Mouse (Mus musculus) cortical plate, adult 2 months (tissue): ENCODE data around the gene Fam178b. TPM values are rescaled to one million over a fixed set of nuclear protein-coding genes. Genes with fewer than 3 reads are reported as not detected.

ENCODE experiments used
- H3K27ac ChIP-seq: fragments of 200-500 bp; 2 replicates; pipeline ENCODE4 v1.5.1; 2012; ENCODE audit warnings: low read length, control low read depth, inconsistent platforms; ENCODE audit not compliant: insufficient read depth
- H3K4me1 ChIP-seq: fragments of 200-500 bp; 2 replicates; pipeline ENCODE4 v1.6.1; 2011; ENCODE audit warnings: low read length; ENCODE audit not compliant: control insufficient read depth, insufficient read depth
- H3K4me3 ChIP-seq: fragments of 200-500 bp; 2 replicates; pipeline ENCODE4 v1.5.1; 2011; ENCODE audit warnings: mild to moderate bottlenecking, low read length, control low read depth; ENCODE audit not compliant: insufficient read depth
- CTCF ChIP-seq: fragments of 200-500 bp; IDR thresholded peaks from 2 replicates; pipeline ENCODE4 v1.5.1; 2011; ENCODE audit warnings: mild to moderate bottlenecking, control low read depth, low read length; ENCODE audit not compliant: insufficient read depth; ENCODE audit errors: extremely low read depth
- POLR2A ChIP-seq: fragments of 200-500 bp; IDR thresholded peaks from 2 replicates; pipeline ENCODE4 v1.6.1; 2011; ENCODE audit warnings: mild to moderate bottlenecking, low read length, control low read depth; ENCODE audit not compliant: insufficient read depth; ENCODE audit errors: extremely low read depth
- polyA plus RNA-seq: library from polyadenylated mRNA; depleted of rRNA; stranded (reverse); fragments of >200 nt; gene quantifications from 2 replicates; pipeline ENCODE4 v1.2.3, GENCODE M21; 2012

Fam178b gene
- polyA plus RNA-seq, 1 experiment = 1.3 TPM

GRCm38 (mm10) chr1:36593099-36593498, 89.9 kb downstream of the Fam178b start:
- no peaks in the 10 kb centered on the region for H3K4me1 ChIP-seq
- H3K4me3 ChIP-seq = no peak overlapping the region
- H3K27ac ChIP-seq = no peak overlapping the region
- no peak for TF ChIP-seq POLR2A
- no peak for TF ChIP-seq CTCF

- H3K4me3 ChIP-seq = no peak overlapping the region
- no peak for TF ChIP-seq POLR2A
- TF ChIP-seq CTCF = no peak
- no peaks in the 10 kb centered on the region for H3K4me1 ChIP-seq
- H3K27ac ChIP-seq = no peak overlapping the region
Observed at GRCm38 (mm10) chr1:36591408-36591807, 91.6 kb downstream of the Fam178b start.

GRCm38 (mm10) chr1:36590664-36591063, 92.3 kb downstream of the Fam178b start:
- no peaks in the 10 kb centered on the region for H3K4me1 ChIP-seq
- H3K4me3 ChIP-seq = no peak overlapping the region
- TF ChIP-seq CTCF = no peak
- no peak for TF ChIP-seq POLR2A
- no peak overlapping the region for H3K27ac ChIP-seq

- no peaks in the 10 kb centered on the region for H3K4me1 ChIP-seq
- H3K4me3 ChIP-seq = no peak overlapping the region
- TF ChIP-seq CTCF (no peak), POLR2A (no peak)
- no peak overlapping the region for H3K27ac ChIP-seq
Observed at GRCm38 (mm10) chr1:36589486-36589885, 93.5 kb downstream of the Fam178b start.

GRCm38 (mm10) chr1:36588476-36589450, 94.2 kb downstream of the Fam178b start:
- no peak for TF ChIP-seq CTCF
- no peak for TF ChIP-seq POLR2A
- H3K4me1 ChIP-seq = no peaks in the 10 kb centered on the region
- H3K27ac ChIP-seq = no peak overlapping the region
- no peak overlapping the region for H3K4me3 ChIP-seq

GRCm38 (mm10) chr1:36587860-36588259, 95.1 kb downstream of the Fam178b start:
- H3K4me3 ChIP-seq = no peak overlapping the region
- no peak for TF ChIP-seq POLR2A
- no peak for TF ChIP-seq CTCF
- H3K27ac ChIP-seq = no peak overlapping the region
- no peaks in the 10 kb centered on the region for H3K4me1 ChIP-seq

- Histone ChIP-seq H3K4me1 (no peaks in the 10 kb centered on the region), H3K27ac (no peak overlapping the region), H3K4me3 (no peak overlapping the region)
- TF ChIP-seq CTCF = no peak
- TF ChIP-seq POLR2A = no peak
Observed at GRCm38 (mm10) chr1:36586288-36586687, 96.7 kb downstream of the Fam178b start.

GRCm38 (mm10) chr1:36583408-36584116, 99.4 kb downstream of the Fam178b start:
- Histone ChIP-seq H3K4me1 (no peaks in the 10 kb centered on the region; the same call in 1 of the 2 replicates), H3K27ac (no peak overlapping the region), H3K4me3 (no peak overlapping the region)
- TF ChIP-seq POLR2A (no peak), CTCF (no peak)

GRCm38 (mm10) chr1:36582211-36582610, 100.8 kb downstream of the Fam178b start:
- no peak for TF ChIP-seq CTCF
- TF ChIP-seq POLR2A = no peak
- no peaks in the 10 kb centered on the region; the same call in 1 of the 2 replicates for H3K4me1 ChIP-seq

More at GRCm38 (mm10) chr1:36582211-36582610, 100.8 kb downstream of the Fam178b start:
- Histone ChIP-seq H3K27ac (no peak overlapping the region), H3K4me3 (no peak overlapping the region)
